Mouse (Mus musculus): ENCODE data around the gene Sema3c. TPM values are rescaled to one million over a fixed set of nuclear protein-coding genes. Genes with fewer than 3 reads are reported as not detected.

The Sema3c gene
- polyA plus RNA-seq, 1 experiment from 2014 or later, result 18.6 TPM

GRCm38 (mm10) chr5:17584299-17584945 is 10.3 kb downstream of the Sema3c start:
- Histone ChIP-seq H3K4me1 (0 out of 2 replicates have a peak, but pooled peaks cover 2% of the 10 kb centered on the region), H3K4me2 (replicated peaks) (no peak overlapping the region), H3K9ac (no peak overlapping the region), H3K4me3 (no peak overlapping the region), H3K27me3 (no peaks in the 10 kb centered on the region), H3K9me3 (replicated peaks) (no peaks in the 10 kb centered on the region), H3K27ac (no peak overlapping the region), H3K36me3 (no peaks in the 10 kb centered on the region)
- no peak for ATAC-seq (ENCODE audit: low FRiP score)
- WGBS, result 75% methylated on average over 2 of the region's 2 CpGs

DNA sequence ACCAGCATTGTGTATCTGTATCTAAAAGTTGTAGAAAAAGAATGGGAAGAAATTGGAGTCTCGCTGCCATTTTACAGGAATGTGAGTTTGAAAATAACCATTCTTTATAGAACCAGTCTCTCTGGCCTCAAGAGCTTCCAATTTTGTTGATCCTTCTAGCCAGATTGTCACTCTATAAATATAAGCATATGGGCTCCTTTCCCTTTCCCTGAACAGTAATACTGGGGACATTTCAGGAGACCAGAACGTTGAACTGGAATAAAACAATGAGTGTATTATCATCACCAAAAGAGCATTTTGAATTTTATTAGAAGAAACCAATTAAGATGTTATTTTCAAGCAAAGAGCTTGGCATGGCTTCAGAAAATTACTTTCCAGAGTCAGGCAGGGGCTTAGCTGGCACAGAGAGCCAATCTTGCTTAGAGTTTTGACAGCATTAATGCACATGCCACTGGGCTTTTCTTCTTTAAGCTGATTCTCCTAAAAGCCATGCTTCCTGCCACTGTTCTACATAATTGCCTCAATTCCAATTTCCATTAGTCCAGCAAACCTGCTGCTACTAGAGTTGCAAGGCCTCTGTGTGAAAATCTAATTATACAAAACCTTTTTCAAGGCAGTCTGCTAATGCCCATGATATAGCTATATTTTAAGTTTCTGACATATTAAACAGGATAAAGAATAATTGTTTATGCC is 12.6 kb downstream of the Sema3c start:
- peak; percentile 45; the same call in 1 of the 2 replicates for ATAC-seq (ENCODE audit: low FRiP score)
- Histone ChIP-seq H3K9ac (no peak overlapping the region), H3K4me3 (no peak overlapping the region), H3K27ac (no peak overlapping the region), H3K27me3 (no peaks in the 10 kb centered on the region), H3K4me1 (0 out of 2 replicates have a peak, but pooled peaks cover 2% of the 10 kb centered on the region), H3K4me2 (replicated peaks) (no peak overlapping the region), H3K36me3 (no peaks in the 10 kb centered on the region), H3K9me3 (replicated peaks) (no peaks in the 10 kb centered on the region)
- WGBS, result 83% methylated on average over 2 of the region's 2 CpGs

DNA sequence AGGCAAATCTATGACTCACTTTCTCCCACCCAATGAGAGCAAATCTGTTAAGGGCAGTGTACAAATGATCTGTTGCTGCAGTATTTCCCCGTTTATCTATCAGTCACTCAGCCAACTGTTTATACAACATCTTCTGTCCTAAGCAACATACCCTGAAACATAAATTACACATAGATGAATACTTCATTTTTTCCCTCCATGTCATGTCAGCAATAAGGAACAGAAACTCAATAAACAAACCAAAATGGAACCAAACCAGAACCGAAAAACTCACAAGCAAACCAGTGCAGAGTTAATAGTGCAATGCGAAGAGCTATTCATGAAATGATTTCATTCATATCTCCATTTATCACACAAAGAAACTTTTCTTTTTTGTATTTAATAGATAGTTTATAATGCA is 17.8 kb downstream of the Sema3c start:
- Histone ChIP-seq H3K4me1 (no peaks in the 10 kb centered on the region), H3K9ac (no peak overlapping the region), H3K4me3 (no peak overlapping the region), H3K36me3 (no peaks in the 10 kb centered on the region), H3K27ac (no peak overlapping the region), H3K27me3 (no peaks in the 10 kb centered on the region), H3K4me2 (replicated peaks) (no peak overlapping the region), H3K9me3 (replicated peaks) (no peaks in the 10 kb centered on the region)
- 95% methylated on average over 3 of the region's 3 CpGs for WGBS
- no peak for ATAC-seq (ENCODE audit: low FRiP score)

DNA sequence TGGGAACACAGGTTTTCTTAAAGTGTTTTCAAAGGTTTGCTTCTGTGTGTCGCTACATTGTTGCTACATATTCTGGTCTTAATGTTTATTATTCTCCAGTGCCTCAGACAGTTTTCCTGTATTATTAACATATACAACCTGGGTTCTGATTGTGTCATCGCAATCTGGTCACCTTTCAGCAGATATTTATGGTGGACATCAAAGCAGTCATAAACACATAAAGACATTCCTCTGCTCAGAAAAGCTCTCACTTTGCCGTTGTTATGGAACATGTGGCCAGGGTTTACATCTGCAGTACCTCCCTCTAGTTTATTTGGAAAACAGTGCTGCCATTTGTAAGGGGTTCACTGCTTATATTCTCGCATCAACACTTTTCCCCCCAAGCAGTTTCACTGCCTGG is 27.6 kb downstream of the Sema3c start:
- Histone ChIP-seq H3K4me2 (replicated peaks) (no peak overlapping the region), H3K9ac (no peak overlapping the region), H3K9me3 (replicated peaks) (no peaks in the 10 kb centered on the region), H3K4me1 (no peaks in the 10 kb centered on the region), H3K36me3 (no peaks in the 10 kb centered on the region), H3K27ac (no peak overlapping the region), H3K4me3 (no peak overlapping the region), H3K27me3 (no peaks in the 10 kb centered on the region)
- WGBS, result 85% methylated on average over 4 of the region's 4 CpGs
- ATAC-seq (ENCODE audit: low FRiP score), result no peak

DNA sequence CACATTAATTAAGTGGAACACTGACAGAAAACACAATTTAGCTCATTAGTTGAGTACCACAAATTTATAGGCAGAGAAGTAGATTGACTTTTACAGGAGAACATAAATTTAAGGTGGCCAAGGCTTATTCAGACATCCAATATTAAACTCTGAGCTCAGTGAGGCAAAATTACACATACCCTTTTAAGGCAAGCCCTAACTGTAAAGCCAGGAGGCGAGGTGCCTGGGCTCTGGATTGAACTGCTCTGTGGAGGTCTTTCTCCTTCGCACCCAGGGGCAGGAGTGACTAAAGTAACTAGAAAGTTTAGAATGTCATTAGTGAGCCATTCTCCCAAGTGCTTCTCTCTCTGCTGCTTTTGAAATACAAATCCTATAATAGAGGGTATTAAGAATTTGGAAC is 46.5 kb downstream of the Sema3c start:
- Histone ChIP-seq H3K9me3 (replicated peaks) (no peaks in the 10 kb centered on the region), H3K27ac (no peak overlapping the region), H3K9ac (no peak overlapping the region), H3K4me1 (no peaks in the 10 kb centered on the region), H3K4me2 (replicated peaks) (no peak overlapping the region), H3K4me3 (no peak overlapping the region), H3K36me3 (no peaks in the 10 kb centered on the region), H3K27me3 (no peaks in the 10 kb centered on the region)
- 92% methylated on average over 2 of the region's 2 CpGs for WGBS
- ATAC-seq (ENCODE audit: low FRiP score), result no peak

DNA sequence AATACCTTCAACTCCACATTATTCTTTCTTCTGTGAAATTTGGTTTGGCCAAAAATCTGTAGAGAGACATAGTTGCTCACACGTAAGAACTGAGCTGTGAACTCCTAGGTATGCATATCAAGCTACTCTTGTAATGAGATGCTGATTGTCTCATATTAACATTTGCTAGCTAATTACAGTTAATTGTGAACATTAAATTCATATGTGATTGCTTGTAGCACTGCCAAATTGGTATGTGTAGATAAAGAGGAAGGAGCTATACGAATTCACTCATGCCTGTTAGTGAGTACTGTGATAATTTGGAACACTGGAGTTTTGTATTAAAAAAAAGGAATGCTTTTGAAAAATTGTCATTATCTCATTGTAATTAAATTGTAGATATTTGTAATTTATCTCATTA is 48.5 kb downstream of the Sema3c start:
- Histone ChIP-seq H3K4me2 (replicated peaks) (no peak overlapping the region), H3K36me3 (no peaks in the 10 kb centered on the region), H3K27me3 (no peaks in the 10 kb centered on the region), H3K9ac (no peak overlapping the region), H3K27ac (no peak overlapping the region), H3K4me1 (no peaks in the 10 kb centered on the region), H3K9me3 (replicated peaks) (no peaks in the 10 kb centered on the region), H3K4me3 (no peak overlapping the region)
- ATAC-seq (ENCODE audit: low FRiP score), result no peak
- WGBS, result 87% methylated on average over 2 of the region's 2 CpGs

DNA sequence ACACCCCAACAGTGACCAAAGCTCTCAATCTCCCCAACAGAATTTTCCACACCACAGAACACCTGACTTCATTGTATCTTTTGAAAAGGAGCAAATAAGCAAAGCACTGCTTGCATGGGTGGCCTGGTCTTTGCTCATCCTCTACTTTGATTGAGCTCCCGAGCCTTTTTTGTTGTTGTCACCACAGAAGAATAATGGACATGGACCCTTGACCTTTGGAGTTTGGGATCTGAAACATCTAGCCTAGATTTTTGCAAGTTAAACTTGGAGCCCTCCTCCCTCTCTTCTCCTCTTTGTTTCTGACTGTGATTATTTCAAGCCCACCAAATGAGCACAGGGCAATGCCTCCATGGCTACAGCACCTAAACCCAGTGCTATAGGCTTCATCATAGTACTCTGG is 54.5 kb downstream of the Sema3c start:
- Histone ChIP-seq H3K4me1 (no peaks in the 10 kb centered on the region), H3K27me3 (no peaks in the 10 kb centered on the region), H3K4me2 (replicated peaks) (no peak overlapping the region), H3K9ac (no peak overlapping the region), H3K27ac (no peak overlapping the region), H3K4me3 (no peak overlapping the region), H3K36me3 (no peaks in the 10 kb centered on the region), H3K9me3 (replicated peaks) (no peaks in the 10 kb centered on the region)
- no peak for ATAC-seq (ENCODE audit: low FRiP score)
- 13% methylated on average over 1 of the region's 1 CpGs for WGBS

DNA sequence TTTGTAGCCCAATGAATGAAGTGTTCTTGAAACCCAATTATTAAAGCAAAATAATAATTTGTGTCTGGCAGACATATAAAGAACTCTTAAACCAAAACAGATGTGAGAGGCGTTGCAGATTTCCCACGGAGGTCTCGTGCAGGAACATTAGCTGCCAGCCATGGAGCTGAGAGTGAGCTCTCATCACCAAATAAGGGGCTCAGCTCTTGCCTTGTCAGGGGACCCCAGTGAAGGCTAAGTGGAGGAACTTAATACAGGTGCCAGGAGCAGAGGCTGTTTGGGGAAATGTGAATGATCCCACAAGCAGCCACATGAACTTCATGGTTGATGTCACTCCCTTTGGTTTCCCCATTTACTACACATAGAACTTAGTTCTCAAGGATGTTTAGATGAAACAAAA is 55.5 kb downstream of the Sema3c start:
- ATAC-seq (ENCODE audit: low FRiP score), result no peak
- no peaks in the 10 kb centered on the region for H3K36me3 ChIP-seq
- H3K9ac ChIP-seq, result no peak overlapping the region
- no peak overlapping the region for H3K4me2 ChIP-seq (replicated peaks)
- no peaks in the 10 kb centered on the region for H3K27me3 ChIP-seq
- no peaks in the 10 kb centered on the region for H3K4me1 ChIP-seq
- H3K4me3 ChIP-seq, result no peak overlapping the region
- H3K9me3 ChIP-seq (replicated peaks), result no peaks in the 10 kb centered on the region
- H3K27ac ChIP-seq, result no peak overlapping the region
- 71% methylated on average over 3 of the region's 3 CpGs for WGBS

- no peak overlapping the region for H3K9ac ChIP-seq
- no peak for ATAC-seq (ENCODE audit: low FRiP score)
- no peak overlapping the region for H3K4me2 ChIP-seq (replicated peaks)
- H3K9me3 ChIP-seq (replicated peaks), result no peaks in the 10 kb centered on the region
- no peak overlapping the region for H3K27ac ChIP-seq
- WGBS, result 92% methylated on average over 3 of the region's 3 CpGs
- H3K4me1 ChIP-seq, result no peaks in the 10 kb centered on the region
- H3K4me3 ChIP-seq, result no peak overlapping the region
- no peaks in the 10 kb centered on the region for H3K27me3 ChIP-seq
- H3K36me3 ChIP-seq, result no peaks in the 10 kb centered on the region
Measured at GRCm38 (mm10) chr5:17639519-17639918, 65.4 kb downstream of the Sema3c start.

DNA sequence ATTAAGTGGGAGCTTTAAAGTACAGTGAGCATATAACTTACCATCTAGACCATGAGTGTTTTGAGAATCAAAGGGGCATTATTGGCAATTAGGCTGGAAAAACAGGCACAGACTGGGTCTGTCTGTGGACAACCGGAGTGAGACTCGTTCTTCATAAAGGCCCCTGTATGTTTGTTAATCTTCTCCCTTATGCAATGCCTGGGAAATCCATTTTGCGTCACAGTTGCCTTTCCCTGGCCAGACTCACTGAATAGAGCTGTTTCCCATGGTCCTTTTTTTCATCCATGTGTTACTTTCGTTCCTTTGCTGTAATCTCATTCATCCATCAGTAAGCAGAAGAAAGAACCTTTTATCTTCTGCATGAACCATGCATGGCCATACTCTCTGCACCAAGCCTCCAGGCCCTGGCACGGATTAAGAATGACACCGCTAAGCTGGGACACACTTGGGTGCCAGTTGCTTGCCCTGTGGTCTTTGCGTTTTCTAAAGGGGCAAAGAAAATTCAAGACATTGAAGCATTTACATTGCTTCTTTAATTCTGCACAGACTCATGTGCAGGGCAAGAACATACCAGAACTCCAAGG is 73.7 kb downstream of the Sema3c start:
- ATAC-seq (ENCODE audit: low FRiP score), result no peak
- WGBS, result 65% methylated on average over 7 of the region's 7 CpGs
- H3K4me3 ChIP-seq, result no peak overlapping the region
- H3K4me1 ChIP-seq, result no peaks in the 10 kb centered on the region
- H3K27ac ChIP-seq, result no peak overlapping the region
- no peaks in the 10 kb centered on the region for H3K36me3 ChIP-seq
- H3K4me2 ChIP-seq (replicated peaks), result no peak overlapping the region
- no peaks in the 10 kb centered on the region for H3K27me3 ChIP-seq
- H3K9ac ChIP-seq, result no peak overlapping the region
- no peaks in the 10 kb centered on the region for H3K9me3 ChIP-seq (replicated peaks)

DNA sequence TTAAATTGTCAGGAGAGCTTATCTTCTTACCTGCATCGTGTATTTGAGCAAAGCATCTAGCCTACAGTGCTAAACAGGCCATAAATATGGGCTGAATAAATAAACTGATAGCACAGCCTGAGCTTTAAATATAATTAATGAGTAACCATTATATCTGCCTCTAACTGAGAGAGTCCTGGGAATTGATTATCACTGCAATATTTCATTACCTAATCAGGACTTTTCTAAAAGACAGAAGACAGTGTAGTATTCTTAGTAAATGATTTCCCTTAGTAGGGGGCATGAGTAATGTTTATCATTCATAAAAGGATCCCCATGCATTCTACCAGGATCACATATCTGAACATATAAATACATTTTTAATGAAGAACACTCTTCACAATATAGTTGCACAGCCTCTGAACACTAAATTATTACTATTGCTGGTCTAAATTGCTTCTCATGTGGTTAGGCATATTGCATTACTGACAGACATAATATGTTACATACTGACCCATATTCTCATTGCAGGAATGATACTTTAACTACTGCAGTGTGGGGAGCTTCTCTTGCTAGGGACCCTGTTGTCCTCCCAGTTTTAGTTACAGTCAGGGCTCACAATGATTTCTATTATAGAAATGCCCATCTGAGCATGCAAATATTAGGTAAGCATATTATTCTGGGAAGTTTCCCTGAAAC is 74.9 kb downstream of the Sema3c start:
- H3K36me3 ChIP-seq, result no peaks in the 10 kb centered on the region
- H3K9me3 ChIP-seq (replicated peaks), result no peaks in the 10 kb centered on the region
- H3K4me2 ChIP-seq (replicated peaks), result no peak overlapping the region
- ATAC-seq (ENCODE audit: low FRiP score), result 0 out of 2 replicates have a peak, but pooled peaks have one; percentile 19
- no peak overlapping the region for H3K4me3 ChIP-seq
- no peak overlapping the region for H3K9ac ChIP-seq
- H3K27me3 ChIP-seq, result no peaks in the 10 kb centered on the region
- no peak overlapping the region for H3K27ac ChIP-seq
- 51% methylated on average over 1 of the region's 1 CpGs for WGBS
- no peaks in the 10 kb centered on the region for H3K4me1 ChIP-seq

DNA sequence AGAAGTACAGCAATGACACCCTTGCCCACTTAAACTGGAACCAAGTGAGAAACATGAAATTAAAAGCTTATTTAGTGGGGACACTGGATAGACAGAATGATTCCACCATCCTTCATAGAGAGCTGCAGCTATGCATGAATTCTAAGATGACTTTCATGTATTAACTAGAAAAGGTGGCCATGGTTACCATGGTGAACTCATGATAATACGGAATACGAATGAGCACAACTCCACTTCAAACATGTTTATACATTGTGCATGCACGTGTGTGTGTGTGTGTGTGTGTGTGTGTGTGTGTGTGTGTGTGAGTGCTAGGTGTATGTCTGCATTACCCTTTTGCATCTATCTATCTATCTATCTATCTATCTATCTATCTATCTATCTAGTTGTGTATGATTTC is 87.1 kb downstream of the Sema3c start:
- Histone ChIP-seq H3K4me3 (no peak overlapping the region), H3K36me3 (no peaks in the 10 kb centered on the region), H3K4me1 (no peaks in the 10 kb centered on the region), H3K4me2 (replicated peaks) (no peak overlapping the region), H3K9me3 (replicated peaks) (no peaks in the 10 kb centered on the region), H3K27ac (no peak overlapping the region), H3K9ac (no peak overlapping the region), H3K27me3 (no peaks in the 10 kb centered on the region)
- no peak for ATAC-seq (ENCODE audit: low FRiP score)
- WGBS, result 74% methylated on average over 3 of the region's 3 CpGs
